Mouse (Mus musculus) cerebellum, adult 2 months (tissue): Measurements from ENCODE around the gene Dnah12. TPM values are rescaled to one million over a fixed set of nuclear protein-coding genes. Genes with fewer than 3 reads are reported as not detected.

Source experiments
- DNase-seq, 2 experiments: peaks; one replicate each; pipeline ENCODE4 v3.0.0; 2021
- H3K27ac ChIP-seq: fragments of 200-500 bp; 2 replicates; pipeline ENCODE4 v1.5.1; 2012; ENCODE audit warnings: low read length, control low read depth, inconsistent platforms; ENCODE audit not compliant: insufficient read depth
- H3K27me3 ChIP-seq: fragments of 200-500 bp; 2 replicates; pipeline ENCODE4 v1.6.1; 2012; ENCODE audit warnings: inconsistent platforms, mild to moderate bottlenecking, low read length, moderate library complexity; ENCODE audit not compliant: control insufficient read depth, insufficient read depth
- H3K4me1 ChIP-seq: fragments of 200-500 bp; 2 replicates; pipeline ENCODE4 v1.6.1; 2011; ENCODE audit warnings: low read length; ENCODE audit not compliant: control insufficient read depth, insufficient read depth
- H3K4me3 ChIP-seq: fragments of 200-500 bp; replicated peaks from 2 replicates; pipeline ENCODE3; 2011; ENCODE audit warnings: mild to moderate bottlenecking, low read depth, low read length, control low read depth; ENCODE audit not compliant: insufficient read depth
- CTCF ChIP-seq: fragments of 200-500 bp; IDR thresholded peaks from 2 replicates; pipeline ENCODE4 v1.5.1; 2011; ENCODE audit warnings: low read depth, mild to moderate bottlenecking, control low read depth, low read length, moderate library complexity, borderline replicate concordance; ENCODE audit not compliant: insufficient read depth
- POLR2A ChIP-seq: fragments of 200-500 bp; IDR thresholded peaks from 2 replicates; pipeline ENCODE4 v1.6.1; 2011; ENCODE audit warnings: low read length, control low read depth, borderline replicate concordance; ENCODE audit not compliant: insufficient read depth
- WGBS: fragments of 180-500 bp; shearing (Covaris S2); methylation state at CpG from one replicate; pipeline ENCODE4 v1.1.7; 2018; 5-methylcytosine and 5-hydroxymethylcytosine counted together
- polyA plus RNA-seq: library from polyadenylated mRNA; depleted of rRNA; stranded (reverse); fragments of >200 nt; gene quantifications from 2 replicates; pipeline ENCODE4 v1.2.3, GENCODE M21; 2012

Dnah12 gene
- polyA plus RNA-seq, 1 experiment = 0.08 TPM

DNA sequence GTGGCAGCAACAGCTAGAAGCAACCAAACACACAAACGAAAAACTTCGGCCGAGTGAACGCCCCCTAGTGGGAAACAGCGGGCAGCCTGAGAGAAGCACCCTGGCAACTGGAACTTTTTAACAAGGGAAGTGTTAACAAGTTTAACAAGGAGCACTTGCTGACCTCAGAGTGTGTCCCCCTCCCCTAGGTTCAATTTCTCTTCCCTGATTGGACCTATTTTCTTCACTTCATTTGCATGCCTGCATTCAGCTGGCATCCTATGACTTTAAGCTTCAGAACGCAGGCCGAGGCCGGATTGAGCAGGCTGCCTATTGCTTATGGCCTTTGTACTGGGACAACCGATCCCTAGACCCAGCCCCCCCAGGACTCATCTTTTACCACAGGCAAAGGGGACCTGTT, 174.3 kb downstream of the Dnah12 start:
- H3K27me3 ChIP-seq = no peaks in the 10 kb centered on the region
- TF ChIP-seq CTCF = no peak
- TF ChIP-seq POLR2A = no peak
- no peak overlapping the region for H3K4me3 ChIP-seq
- 64% methylated on average over 9 of the region's 9 CpGs for WGBS
- no peaks in the 10 kb centered on the region for H3K4me1 ChIP-seq
- no peak for DNase-seq
- H3K27ac ChIP-seq = no peak overlapping the region

DNA sequence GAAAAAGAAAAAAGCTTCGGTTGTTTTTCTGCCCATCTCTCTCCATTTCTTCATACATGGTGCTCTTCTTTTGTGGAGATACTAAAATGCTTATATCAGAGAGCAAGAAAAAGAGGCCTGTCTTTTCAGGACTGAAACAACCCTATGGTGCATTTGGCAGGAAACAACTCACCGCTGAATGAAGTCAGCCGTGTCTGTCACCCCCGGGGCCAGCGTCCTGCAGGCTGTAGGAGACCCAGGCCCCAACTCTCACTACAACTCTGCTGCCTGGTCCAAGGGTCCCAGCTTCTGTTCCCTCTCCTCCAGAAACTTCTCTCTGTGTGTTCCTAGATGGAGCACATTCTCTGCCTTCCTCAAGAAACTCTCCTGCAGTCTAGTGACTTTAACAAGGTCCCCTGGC, 175.2 kb downstream of the Dnah12 start:
- no peak for DNase-seq
- no peaks in the 10 kb centered on the region for H3K4me1 ChIP-seq
- no peak for TF ChIP-seq POLR2A
- no peak for TF ChIP-seq CTCF
- no peak overlapping the region for H3K27ac ChIP-seq
- WGBS = 47% methylated on average over 5 of the region's 5 CpGs
- H3K4me3 ChIP-seq = no peak overlapping the region
- no peaks in the 10 kb centered on the region for H3K27me3 ChIP-seq

DNA sequence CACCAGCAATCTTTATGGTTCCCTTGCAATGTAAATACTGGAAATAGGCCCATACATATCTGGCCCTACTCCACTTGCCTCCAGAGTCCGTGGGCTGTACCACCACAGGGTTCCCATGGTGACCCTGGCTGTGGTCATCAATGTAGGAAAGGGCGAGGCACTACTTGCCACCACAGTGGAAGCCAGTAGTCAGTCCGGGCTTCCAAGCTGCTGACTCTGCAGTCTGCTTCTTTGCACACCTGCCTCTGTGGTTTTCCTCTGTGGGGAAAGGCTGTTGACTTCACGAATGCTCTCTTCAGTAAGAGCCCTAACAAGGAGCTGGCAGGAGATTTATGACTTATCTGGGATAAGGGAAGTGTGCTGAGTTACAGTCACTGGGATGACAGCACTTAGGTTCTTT, 185.7 kb downstream of the Dnah12 start:
- no peaks in the 10 kb centered on the region for H3K4me1 ChIP-seq
- TF ChIP-seq CTCF (no peak), POLR2A (no peak)
- H3K4me3 ChIP-seq = no peak overlapping the region
- H3K27me3 ChIP-seq = no peaks in the 10 kb centered on the region
- no peak overlapping the region for H3K27ac ChIP-seq
- 45% methylated on average over 4 of the region's 4 CpGs for WGBS
- DNase-seq = no peak

DNA sequence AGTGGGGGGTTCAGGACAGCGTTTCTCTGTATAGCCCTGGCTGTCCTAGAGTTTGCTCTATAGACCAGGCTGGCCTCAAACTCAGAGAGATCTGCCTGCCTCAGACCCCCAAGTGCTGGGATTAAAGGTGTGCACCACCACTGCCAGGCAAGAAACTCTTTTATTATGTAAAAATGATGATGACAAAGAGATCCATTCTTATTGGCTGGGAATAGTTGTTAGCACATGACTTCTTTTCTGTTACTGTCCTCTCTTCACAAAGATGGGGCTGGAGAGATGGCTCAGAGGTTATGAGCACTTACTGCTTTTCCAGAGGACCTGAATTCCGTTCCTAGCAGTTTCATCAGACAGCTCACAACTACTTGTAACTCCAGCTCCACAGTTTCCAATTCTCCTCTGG, 186.9 kb downstream of the Dnah12 start:
- H3K27ac ChIP-seq = no peak overlapping the region
- H3K27me3 ChIP-seq = no peaks in the 10 kb centered on the region
- TF ChIP-seq CTCF (no peak), POLR2A (no peak)
- no peak overlapping the region for H3K4me3 ChIP-seq
- 81% methylated on average over 2 of the region's 2 CpGs for WGBS
- DNase-seq = no peak
- no peaks in the 10 kb centered on the region for H3K4me1 ChIP-seq

DNA sequence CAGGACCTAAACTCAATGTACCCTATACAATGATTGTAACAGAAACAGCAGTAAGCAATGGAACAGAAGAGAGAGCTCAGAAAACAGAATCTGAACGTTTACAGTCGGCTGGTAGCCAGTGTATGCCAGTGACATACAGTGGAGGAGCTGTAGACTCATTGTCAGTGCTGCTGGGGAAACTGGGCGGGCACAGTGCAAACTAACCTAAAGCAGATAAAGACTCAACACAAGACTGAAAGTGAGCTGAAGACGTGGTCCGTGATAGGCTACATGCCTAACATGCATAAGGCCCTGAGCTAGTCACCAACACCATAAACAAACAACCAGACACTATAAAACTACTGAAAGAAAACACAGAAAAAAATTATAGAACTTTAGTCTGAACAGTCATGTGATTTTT, 188.6 kb downstream of the Dnah12 start:
- H3K27me3 ChIP-seq = no peaks in the 10 kb centered on the region
- H3K4me1 ChIP-seq = no peaks in the 10 kb centered on the region
- 90% methylated on average over 5 of the region's 5 CpGs for WGBS
- no peak for DNase-seq
- H3K27ac ChIP-seq = no peak overlapping the region
- no peak for TF ChIP-seq CTCF
- TF ChIP-seq POLR2A = no peak
- no peak overlapping the region for H3K4me3 ChIP-seq

DNA sequence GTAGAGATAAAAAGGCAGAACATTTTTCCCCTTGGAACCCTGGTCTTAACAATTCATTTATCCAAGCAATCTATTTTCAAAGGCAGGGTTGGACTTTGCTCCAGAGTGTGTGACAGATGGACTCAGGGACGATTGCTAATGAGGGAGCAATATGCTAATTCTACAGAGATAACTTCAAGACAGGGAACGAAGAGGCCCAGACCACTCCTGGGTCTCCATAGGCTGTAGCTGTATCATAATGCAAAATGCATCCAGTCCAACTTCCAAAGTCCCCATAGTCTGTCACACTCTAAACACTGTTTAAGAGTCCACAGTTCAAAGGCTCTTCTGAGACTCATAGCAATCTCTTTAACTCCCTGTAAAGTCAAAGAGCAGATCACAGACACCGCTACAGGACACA, 194.2 kb downstream of the Dnah12 start:
- Histone ChIP-seq H3K27me3 (no peaks in the 10 kb centered on the region), H3K4me1 (no peaks in the 10 kb centered on the region), H3K4me3 (no peak overlapping the region), H3K27ac (no peak overlapping the region)
- no peak for DNase-seq
- no peak for TF ChIP-seq POLR2A
- no peak for TF ChIP-seq CTCF
- WGBS = 35% methylated on average over 3 of the region's 3 CpGs

DNA sequence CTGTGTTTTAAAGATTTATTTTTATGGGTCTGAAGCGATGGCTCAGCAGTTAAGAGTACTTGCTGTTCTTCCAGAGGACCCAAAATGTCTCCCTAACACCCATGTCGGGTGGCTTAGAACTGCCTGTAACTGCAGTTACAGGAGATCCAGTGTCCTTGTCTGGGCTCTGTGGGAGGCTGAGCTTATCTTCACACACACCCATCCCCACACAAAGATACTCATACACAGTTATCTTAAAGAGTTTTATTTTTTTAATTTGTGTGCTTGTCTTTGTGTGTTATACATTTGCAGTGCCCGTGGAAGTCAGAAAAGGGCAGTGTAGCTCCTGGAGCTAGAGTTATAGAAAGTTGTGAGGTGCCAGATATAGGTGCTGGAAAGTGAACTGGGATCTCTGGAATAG, 197.7 kb downstream of the Dnah12 start:
- Histone ChIP-seq H3K27ac (no peak overlapping the region), H3K27me3 (no peaks in the 10 kb centered on the region), H3K4me3 (no peak overlapping the region), H3K4me1 (no peaks in the 10 kb centered on the region)
- WGBS = 96% methylated on average over 3 of the region's 3 CpGs
- no peak for DNase-seq
- TF ChIP-seq CTCF (no peak), POLR2A (no peak)

DNA sequence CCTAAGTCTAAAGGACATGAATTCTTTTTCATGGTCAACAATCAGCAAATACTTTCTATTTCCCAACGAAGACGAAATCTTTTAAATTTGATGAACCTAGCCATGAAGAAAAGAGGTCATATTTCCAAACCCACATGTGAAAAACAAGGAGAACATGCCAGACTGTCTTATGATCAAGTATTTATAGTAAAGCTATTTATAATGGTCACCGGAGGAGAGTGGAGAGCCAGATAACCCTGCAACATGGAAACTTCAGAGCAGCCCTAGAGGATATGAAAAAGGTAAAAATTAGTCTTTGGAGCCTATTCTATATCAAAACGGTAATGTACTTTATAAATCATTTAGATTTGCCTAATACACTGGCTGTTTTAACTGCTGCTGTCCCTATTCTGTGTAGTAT, 201.3 kb downstream of the Dnah12 start, which contains the start of gene Asb14:
Gene Asb14 (plus strand): TSS at position 166 of the 400 bp plus-strand sequence.
- no peak for DNase-seq
- Histone ChIP-seq H3K27me3 (no peaks in the 10 kb centered on the region), H3K27ac (no peak within 1 kb of the TSS), H3K4me1 (no peaks in the 10 kb centered on the region), H3K4me3 (no peak within 1 kb of the TSS)
- 90% methylated on average over 4 of the region's 4 CpGs for WGBS
- TF ChIP-seq CTCF (no peak), POLR2A (no peak)
